Mouse (Mus musculus): ENCODE results near the gene Atxn2. TPM values are rescaled to one million over a fixed set of nuclear protein-coding genes. Genes with fewer than 3 reads are reported as not detected.
"Not testable (repeated sequence)": the region's sequence is repeated elsewhere in the genome, so short reads cannot be mapped to it uniquely, and the experiment has no call there.

Atxn2 gene
- polyA plus RNA-seq, 1 experiment from 2014 or later = 46.6 TPM

- no peak for DNase-seq (ENCODE audit: low spot score)
These were observed 124.0 kb downstream of the Atxn2 start for GRCm38 (mm10) chr5:121834991-121835747.

GRCm38 (mm10) chr5:121835949-121836691, 125.0 kb downstream of the Atxn2 start:
- peak; percentile 35 for DNase-seq (ENCODE audit: low spot score)

DNA sequence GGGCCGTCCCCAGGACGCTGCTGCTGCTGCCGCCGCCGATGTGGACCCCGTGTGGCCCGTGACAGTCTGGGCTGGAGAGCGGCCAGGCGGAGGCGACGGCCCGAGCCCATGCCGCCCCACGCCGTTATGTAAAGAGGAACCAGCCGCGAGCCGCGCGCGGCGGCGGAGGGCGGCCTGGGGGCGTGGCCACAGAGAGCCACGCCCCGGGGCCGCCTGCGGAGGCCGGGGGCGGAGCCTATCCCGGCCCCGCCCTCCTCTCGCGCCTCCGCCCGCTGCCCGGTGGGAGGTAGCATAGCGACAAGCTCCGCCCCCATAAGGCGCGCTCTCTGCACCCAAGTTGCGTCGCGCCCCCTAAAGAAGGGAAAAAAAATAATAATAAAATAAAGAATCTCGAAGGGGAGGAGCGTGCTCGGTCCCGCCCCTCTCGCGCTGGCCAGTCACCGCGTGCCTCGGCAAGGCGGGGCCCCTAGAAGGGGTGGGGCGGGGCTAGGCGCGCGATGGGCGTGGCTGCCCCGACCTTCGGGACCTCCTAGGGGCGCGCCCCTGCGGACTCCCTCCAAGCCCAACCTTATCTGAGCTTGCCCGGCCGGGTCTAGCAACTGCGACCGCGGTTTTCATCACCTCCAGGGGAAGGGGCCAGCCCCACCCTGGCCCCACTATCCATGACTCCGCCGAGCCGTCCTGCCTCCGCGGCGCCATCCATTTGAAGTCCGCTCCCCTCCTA, 125.7 kb downstream of the Atxn2 start:
- peak; percentile 93 for DNase-seq (ENCODE audit: low spot score)

DNA sequence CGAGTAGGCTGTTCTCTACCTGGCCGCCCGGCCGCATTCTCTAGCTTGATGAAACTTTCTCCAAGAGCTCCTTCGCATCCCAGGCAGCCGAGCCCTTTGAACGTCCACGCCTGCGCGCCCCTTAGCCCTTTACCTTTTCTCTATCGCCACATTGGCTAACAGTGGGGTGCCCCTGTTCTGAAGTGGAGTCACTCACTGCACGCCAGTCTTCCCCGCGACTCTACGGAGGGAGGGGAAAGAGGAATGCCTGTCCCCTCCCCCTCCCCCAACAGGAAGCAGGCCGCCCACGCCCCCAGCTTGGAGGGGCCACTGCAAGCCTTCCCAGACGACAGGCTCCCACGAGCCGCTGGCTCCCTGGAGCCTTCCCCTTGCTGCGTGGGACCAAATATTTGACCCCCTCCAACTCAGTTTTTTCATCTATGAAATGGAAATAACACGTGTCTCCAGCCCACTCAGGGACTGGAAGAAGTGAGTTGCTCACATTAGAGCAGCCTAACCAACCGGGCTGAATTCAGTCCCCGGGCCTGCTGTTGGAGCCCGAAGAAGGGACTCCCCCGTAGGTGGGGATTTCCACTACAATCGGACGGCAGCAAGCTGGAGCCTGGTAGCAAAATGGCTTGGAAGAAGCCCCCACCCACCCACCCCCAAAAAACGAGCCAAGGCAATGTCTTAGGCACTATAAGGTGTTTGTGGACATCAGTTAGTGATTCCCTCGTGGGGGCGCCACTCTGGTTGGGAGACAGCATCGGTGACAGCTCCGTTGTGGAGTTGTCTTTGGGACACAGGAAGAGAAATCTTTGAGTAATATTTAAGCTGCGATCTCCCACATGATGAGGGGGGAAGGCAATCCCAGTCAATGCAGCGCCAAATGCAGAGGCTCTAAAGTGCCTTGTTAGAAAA, 126.6 kb downstream of the Atxn2 start, which contains the start of gene Sh2b3:
Gene Sh2b3 (minus strand): TSS at position 206 of the 900 bp plus-strand sequence.
- peak; percentile 59 for DNase-seq (ENCODE audit: low spot score)

DNA sequence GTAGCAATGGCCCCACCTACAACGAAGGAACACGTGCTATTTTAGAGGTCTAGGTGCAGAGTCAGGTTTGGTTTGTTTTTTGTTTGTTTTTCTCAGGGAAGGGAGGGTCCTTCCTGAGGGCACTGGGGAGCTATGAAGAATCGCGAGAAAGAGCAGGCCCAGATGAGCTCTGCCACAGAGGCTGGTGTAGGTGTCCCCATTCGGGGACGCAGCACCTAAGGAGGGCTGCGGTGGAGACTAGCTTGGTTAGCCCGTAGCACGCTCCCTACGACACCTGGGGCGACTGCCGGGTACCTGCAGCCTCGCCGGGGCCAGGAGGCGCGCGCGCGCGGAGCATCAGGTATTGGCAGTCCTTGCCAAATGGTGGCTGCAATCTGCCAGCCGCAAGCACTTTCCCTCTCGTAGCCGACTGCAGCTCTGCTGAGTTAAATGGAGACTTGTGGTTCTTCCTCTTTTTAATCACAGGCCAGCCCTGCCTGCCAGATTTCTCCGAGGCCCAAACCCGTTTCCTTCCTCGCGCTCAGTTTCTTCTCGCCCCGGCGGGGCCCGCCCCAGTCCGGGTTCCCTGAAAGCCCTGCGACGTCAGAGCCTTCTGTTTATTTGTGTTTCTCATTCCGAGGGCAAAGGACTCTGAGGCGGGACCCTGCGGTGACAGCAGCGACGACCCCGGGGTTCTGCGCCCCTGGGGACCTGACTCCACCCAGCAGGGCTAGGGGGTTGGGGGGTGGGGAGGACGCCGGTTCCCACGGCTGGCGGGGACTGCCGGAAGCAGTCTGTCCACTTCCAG, 127.4 kb downstream of the Atxn2 start:
- DNase-seq (ENCODE audit: low spot score) = peak; percentile 55

DNA sequence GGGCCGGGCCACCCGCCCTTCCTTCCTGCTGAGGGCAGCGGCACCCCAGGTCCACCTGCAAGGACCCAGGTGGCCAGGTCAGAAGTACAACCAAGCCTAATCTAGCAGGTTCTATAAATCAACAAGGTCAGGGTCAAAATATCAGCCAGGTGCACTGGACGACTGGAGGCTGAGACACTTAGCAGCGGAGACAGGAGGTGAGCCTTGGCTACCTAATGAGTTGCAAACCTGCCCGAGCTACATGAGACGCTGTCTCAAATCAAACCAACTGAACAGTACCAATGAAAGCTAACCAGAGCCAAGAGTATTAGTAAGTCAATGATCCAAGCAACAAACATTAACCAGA, 128.0 kb downstream of the Atxn2 start:
- no peak for DNase-seq (ENCODE audit: low spot score)

DNA sequence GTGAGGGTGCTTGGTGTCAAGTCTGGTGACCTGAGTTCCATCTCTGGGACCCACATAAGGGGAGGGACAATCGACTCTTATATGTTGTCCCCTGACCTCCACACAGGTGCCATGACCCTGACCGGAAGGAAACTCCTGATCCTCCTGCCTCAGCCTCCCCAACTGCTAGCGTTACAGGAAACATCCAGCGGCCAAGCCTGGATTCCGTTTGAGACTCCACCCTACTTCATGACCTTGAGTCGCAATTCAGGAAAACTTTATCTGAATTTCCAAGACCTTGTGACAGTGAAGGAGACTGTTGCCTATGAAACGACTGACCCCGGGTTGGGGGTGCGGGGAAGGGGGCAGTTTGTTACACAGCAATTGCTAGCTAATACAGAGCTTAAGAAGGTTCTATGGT, 130.4 kb downstream of the Atxn2 start:
- DNase-seq (ENCODE audit: low spot score) = no peak

DNA sequence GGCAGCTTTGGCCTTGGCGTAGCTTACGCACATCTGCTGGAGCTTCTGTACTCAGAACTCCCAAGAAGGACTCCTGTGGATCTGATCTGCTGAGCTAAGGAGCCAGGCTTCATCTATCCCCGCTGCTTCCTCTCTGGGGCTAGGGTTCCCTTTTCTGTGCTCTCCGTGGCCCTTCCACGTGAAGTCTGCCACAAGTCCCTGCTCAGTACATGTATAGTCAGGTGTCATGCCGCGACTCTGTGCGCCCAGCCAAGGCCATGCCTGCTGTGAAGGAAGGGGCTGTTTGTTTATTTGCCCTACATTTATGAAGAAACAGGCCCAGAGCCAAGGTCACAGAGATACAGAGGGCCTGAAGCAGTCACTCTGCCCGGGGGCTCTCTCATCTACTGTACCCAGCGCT, 130.8 kb downstream of the Atxn2 start:
- DNase-seq (ENCODE audit: low spot score) = no peak

DNA sequence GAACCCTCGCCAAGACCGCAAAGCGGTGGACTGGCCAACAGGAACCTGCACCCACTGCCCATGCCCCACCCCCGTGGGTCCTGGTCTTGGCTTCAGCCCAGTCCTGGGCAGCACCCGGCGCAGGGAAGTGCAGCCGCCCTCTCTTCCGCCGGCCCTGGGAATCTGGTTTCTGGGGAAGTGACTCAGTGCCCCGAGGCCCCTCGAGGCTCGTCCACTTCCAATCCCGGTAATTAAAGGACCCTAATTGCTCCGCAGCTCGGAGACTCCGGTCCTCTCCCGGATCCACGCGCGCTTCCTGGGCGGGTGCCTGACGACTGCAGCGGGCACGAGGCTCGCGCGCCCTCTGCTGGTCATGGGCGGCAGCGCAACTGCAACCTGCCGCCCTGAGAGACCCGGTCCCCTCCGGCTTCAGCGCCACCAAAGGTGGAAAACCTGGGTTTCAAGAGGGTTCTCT, 131.6 kb downstream of the Atxn2 start:
- DNase-seq (ENCODE audit: low spot score) = peak; percentile 85

DNA sequence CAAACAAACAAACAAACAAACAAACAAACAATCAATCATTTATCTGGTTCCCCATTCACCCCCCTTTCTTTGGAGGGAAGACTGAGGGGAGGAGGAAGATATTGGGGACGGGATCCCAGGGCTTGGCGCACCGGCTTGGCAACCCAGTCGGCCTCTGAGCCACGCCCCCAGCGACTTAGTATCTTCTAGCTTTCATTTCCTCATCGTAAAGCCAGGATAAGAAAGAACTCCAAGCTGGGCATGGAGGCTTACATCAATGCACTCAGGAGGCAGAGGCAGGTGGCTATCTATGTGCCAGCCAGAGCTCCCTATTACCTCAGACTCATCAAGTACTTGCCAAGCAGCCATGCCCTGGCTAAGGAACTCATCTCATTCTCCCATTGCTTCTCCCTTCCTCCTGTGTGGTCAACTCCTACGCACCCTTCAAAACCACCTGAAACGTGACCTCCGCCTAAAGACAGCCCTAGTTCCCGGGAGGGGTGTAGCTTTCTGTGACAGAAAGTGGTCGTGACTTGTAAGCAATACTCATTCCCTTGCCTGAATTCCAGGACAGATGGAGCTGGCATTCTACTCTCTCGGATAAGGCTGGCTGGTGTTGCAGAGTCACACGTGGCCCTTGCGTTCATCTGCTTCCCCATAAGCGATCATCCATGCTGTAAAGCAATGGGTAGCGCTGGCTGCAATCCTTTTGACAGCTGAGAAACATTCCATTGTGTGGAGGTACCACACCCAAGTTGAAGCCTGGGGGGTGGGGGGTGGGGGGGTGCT, 132.2 kb downstream of the Atxn2 start:
- no peak for DNase-seq (ENCODE audit: low spot score)

- DNase-seq (ENCODE audit: low spot score) = no peak
These were observed 134.2 kb downstream of the Atxn2 start for GRCm38 (mm10) chr5:121845361-121845760.

GRCm38 (mm10) chr5:121846322-121846721, 135.2 kb downstream of the Atxn2 start:
- no peak for DNase-seq (ENCODE audit: low spot score)

GRCm38 (mm10) chr5:121847269-121847668, 136.1 kb downstream of the Atxn2 start:
- DNase-seq (ENCODE audit: low spot score) = not testable (repeated sequence)

- DNase-seq (ENCODE audit: low spot score) = peak; percentile 42
These were observed 136.9 kb downstream of the Atxn2 start for GRCm38 (mm10) chr5:121848035-121848519.

- DNase-seq (ENCODE audit: low spot score) = peak; percentile 90
These were observed 137.6 kb downstream of the Atxn2 start, which contains the start of gene Pheta1 for GRCm38 (mm10) chr5:121848743-121849142. Gene Pheta1 (plus strand): TSS chr5:121848984.

DNA sequence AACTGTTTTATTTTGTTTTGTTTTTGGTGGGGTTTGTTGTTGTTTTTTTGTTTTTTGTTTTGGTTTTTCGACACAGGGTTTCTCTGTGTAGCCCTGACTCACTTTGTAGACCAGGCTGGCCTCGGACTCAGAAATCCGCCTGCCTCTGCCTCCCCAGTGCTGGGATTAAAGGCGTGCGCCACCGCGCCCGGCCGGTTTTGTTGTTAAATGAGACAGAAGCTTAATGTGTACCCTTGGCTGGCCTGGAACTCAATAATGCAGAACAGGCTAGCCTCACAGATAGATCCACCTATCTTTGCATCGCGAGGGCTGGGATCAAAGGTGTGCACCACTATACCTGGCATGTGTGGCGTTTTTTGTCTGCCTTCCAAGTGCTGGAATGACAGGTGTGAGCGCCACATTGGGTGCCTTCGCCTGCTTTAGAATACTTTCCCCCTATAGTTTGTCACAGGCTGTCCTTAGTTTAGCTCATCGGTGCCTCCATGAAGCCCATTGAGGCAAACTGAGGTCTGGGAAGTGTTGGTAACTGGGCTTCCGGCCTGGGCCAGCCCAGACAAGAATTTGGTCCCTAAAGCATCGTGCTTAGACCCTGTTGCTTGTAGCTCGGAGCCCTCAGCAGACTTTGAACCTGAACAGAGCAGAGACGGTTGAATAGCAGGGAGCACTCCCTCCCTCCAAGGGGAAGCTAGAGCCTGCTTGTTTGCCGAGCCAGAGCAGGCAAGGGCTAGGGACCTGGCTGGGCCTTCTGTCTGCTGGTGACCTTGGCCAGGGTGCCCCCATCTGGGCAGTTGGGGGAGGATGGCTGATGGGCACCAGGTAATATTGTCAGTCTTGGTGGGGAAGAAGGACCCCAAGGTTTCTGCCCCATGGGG, 138.6 kb downstream of the Atxn2 start:
- no peak for DNase-seq (ENCODE audit: low spot score)

- DNase-seq (ENCODE audit: low spot score) = no peak
These were observed 142.4 kb downstream of the Atxn2 start for GRCm38 (mm10) chr5:121853368-121854051.
